Mouse (Mus musculus) myocyte (in vitro differentiated cells): ENCODE measurements at regions not wholly inside any gene's neighbourhood (a gene's known extent, or its start where the extent isn't known, plus 50 kb on each side); places are given as distances from the start of the nearest gene placed in this dataset.
A peak's percentile ranks its signal among the peaks of the same experiment; 100 is the strongest.

Experiments used
- H3K27me3 ChIP-seq: one replicate; pipeline ENCODE4 v1.6.1; 2011; ENCODE audit not compliant: control insufficient read depth, insufficient read depth, insufficient read length
- H3K36me3 ChIP-seq: one replicate; pipeline ENCODE4 v1.6.1; 2011; ENCODE audit not compliant: control insufficient read depth, insufficient read depth
- H3K4me2 ChIP-seq: one replicate; pipeline ENCODE4 v1.6.1; 2011; ENCODE audit warnings: low read depth, control low read depth
- H3K4me3 ChIP-seq: one replicate; pipeline ENCODE4 v1.5.1; 2011; ENCODE audit warnings: mild to moderate bottlenecking, control low read depth, moderate library complexity
- H3K79me2 ChIP-seq: one replicate; pipeline ENCODE4 v1.6.1; 2011; ENCODE audit not compliant: control insufficient read depth, insufficient read depth
- H3ac ChIP-seq: one replicate; pipeline ENCODE4 v1.6.1; 2011; ENCODE audit not compliant: control insufficient read depth, insufficient read length
- CEBPB ChIP-seq: IDR thresholded peaks from 2 replicates; pipeline ENCODE4 v1.6.1; 2011; ENCODE audit warnings: mild to moderate bottlenecking, moderate library complexity; ENCODE audit not compliant: poor library complexity, insufficient read depth, severe bottlenecking
- E2F4 ChIP-seq: IDR thresholded peaks from one replicate; pipeline ENCODE4 v1.6.1; 2011; ENCODE audit warnings: mild to moderate bottlenecking, control low read depth, moderate library complexity; ENCODE audit not compliant: insufficient read depth
- MAX ChIP-seq: IDR thresholded peaks from one replicate; pipeline ENCODE4 v1.6.1; 2011; ENCODE audit warnings: low read depth, mild to moderate bottlenecking, control low read depth
- MYOD1 ChIP-seq, 3 experiments: IDR thresholded peaks; one replicate each; pipeline ENCODE4 v1.6.1; 2011; ENCODE audit warnings: control low read depth in 2 of 3, low read depth in 2 of 3, mild to moderate bottlenecking in 2 of 3, moderate library complexity in 1 of 3; ENCODE audit not compliant: insufficient read length in 2 of 3, control insufficient read depth in 1 of 3
- MYOG ChIP-seq, 3 experiments: IDR thresholded peaks; one replicate each; pipeline ENCODE4 v1.6.1; 2011; ENCODE audit warnings: control low read depth in 2 of 3, low read depth in 2 of 3, mild to moderate bottlenecking in 2 of 3; ENCODE audit not compliant: insufficient read length in 2 of 3, control insufficient read depth in 1 of 3, insufficient read depth in 1 of 3
- POLR2A ChIP-seq: IDR thresholded peaks from one replicate; pipeline ENCODE4 v1.6.1; 2011; ENCODE audit warnings: low read depth, mild to moderate bottlenecking, control low read depth, moderate library complexity; ENCODE audit not compliant: insufficient read length
- REST ChIP-seq: IDR thresholded peaks from one replicate; pipeline ENCODE4 v1.6.1; 2011; ENCODE audit warnings: mild to moderate bottlenecking, control low read depth, moderate library complexity; ENCODE audit not compliant: insufficient read depth, insufficient read length
- TCF12 ChIP-seq: IDR thresholded peaks from one replicate; pipeline ENCODE4 v1.6.1; 2011; ENCODE audit warnings: mild to moderate bottlenecking, control low read depth; ENCODE audit not compliant: poor library complexity, insufficient read depth, severe bottlenecking

- Histone ChIP-seq H3ac (no peak overlapping the region), H3K79me2 (no peaks in the 10 kb centered on the region), H3K4me3 (no peak overlapping the region), H3K27me3 (peaks cover 11% of the 10 kb centered on the region), H3K4me2 (no peak overlapping the region), H3K36me3 (no peaks in the 10 kb centered on the region)
- TF ChIP-seq MYOD1 (IDR thresholded peaks at IDR 0.05; ENCODE audit: control insufficient read depth in 1 of 3, insufficient read length in 2 of 3, low read depth in 2 of 3) (no peak), REST (no peak), TCF12 (no peak), MYOG (IDR thresholded peaks at IDR 0.05; ENCODE audit: control insufficient read depth in 1 of 3, insufficient read depth in 1 of 3, insufficient read length in 2 of 3, low read depth in 2 of 3) (no peak)
These were observed 68.1 kb upstream of the Ppm1j start for GRCm38 (mm10) chr3:104712711-104713110.

GRCm38 (mm10) chr3:104713836-104714631, 66.8 kb upstream of the Ppm1j start:
- Histone ChIP-seq H3K36me3 (no peaks in the 10 kb centered on the region), H3K79me2 (no peaks in the 10 kb centered on the region), H3K4me2 (peak overlapping the region; percentile 36), H3ac (no peak overlapping the region), H3K27me3 (peaks cover 11% of the 10 kb centered on the region), H3K4me3 (no peak overlapping the region)
- TF ChIP-seq POLR2A (no peak), MYOG (IDR thresholded peaks at IDR 0.05; ENCODE audit: control insufficient read depth in 1 of 3, insufficient read depth in 1 of 3, insufficient read length in 2 of 3, low read depth in 2 of 3) (no peak), REST (no peak), E2F4 (no peak), MAX (no peak)

- no peaks in the 10 kb centered on the region for H3K36me3 ChIP-seq
- no peaks in the 10 kb centered on the region for H3K79me2 ChIP-seq
- peaks cover 11% of the 10 kb centered on the region for H3K27me3 ChIP-seq
- H3ac ChIP-seq: no peak overlapping the region
- H3K4me2 ChIP-seq: peak overlapping the region; percentile 36
- no peak for TF ChIP-seq CEBPB
- no peak overlapping the region for H3K4me3 ChIP-seq
These were observed 66.1 kb upstream of the Ppm1j start for GRCm38 (mm10) chr3:104714679-104715326.
